Mouse (Mus musculus) midbrain, embryonic 15.5 days (tissue): ENCODE measurements around the gene Gm17555. TPM values are rescaled to one million over a fixed set of nuclear protein-coding genes. Genes with fewer than 3 reads are reported as not detected.
"Not testable (repeated sequence)": the region's sequence is repeated elsewhere in the genome, so short reads cannot be mapped to it uniquely, and the experiment has no call there.

Experiments used
- ATAC-seq: fragments of 200-750 bp; cut with Nextera tagmentation; replicated peaks from 2 replicates; pipeline ENCODE4 v1.8.0; 2017; ENCODE audit warnings: moderate TSS enrichment
- H3K27ac ChIP-seq: fragments of 300-500 bp; sonication (generic); 2 replicates; pipeline ENCODE4 v1.5.1; 2015; ENCODE audit warnings: mild to moderate bottlenecking, inconsistent platforms
- H3K27me3 ChIP-seq: fragments of 300-500 bp; sonication (generic); replicated peaks from 2 replicates; pipeline ENCODE4 v1.6.1; 2015; ENCODE audit warnings: inconsistent platforms
- H3K36me3 ChIP-seq: fragments of 300-500 bp; sonication (generic); replicated peaks from 2 replicates; pipeline ENCODE4 v1.6.1; 2015; ENCODE audit warnings: inconsistent platforms
- H3K4me1 ChIP-seq: fragments of 300-500 bp; sonication (generic); 2 replicates; pipeline ENCODE4 v1.6.1; 2015; ENCODE audit warnings: inconsistent platforms
- H3K4me2 ChIP-seq: fragments of 300-500 bp; sonication (generic); 2 replicates; pipeline ENCODE4 v1.6.1; 2015; ENCODE audit warnings: inconsistent platforms, mild to moderate bottlenecking, moderate library complexity
- H3K4me3 ChIP-seq: fragments of 300-500 bp; sonication (generic); 2 replicates; pipeline ENCODE4 v1.5.1; 2015; ENCODE audit warnings: mild to moderate bottlenecking, inconsistent platforms
- H3K9ac ChIP-seq: fragments of 300-500 bp; sonication (generic); 2 replicates; pipeline ENCODE4 v1.6.1; 2015; ENCODE audit warnings: mild to moderate bottlenecking, inconsistent platforms
- H3K9me3 ChIP-seq: fragments of 300-500 bp; sonication (generic); 2 replicates; pipeline ENCODE4 v1.6.1; 2016; ENCODE audit warnings: inconsistent platforms
- WGBS: fragments of 180-500 bp; shearing (Covaris S2); methylation state at CpG from one replicate; pipeline ENCODE4 v1.1.7; 2015; ENCODE audit warnings: mixed read lengths; 5-methylcytosine and 5-hydroxymethylcytosine counted together
- polyA plus RNA-seq: library from polyadenylated mRNA; unstranded; fragments of >200 nt; fragmentation: Nextera tagmentation; extraction: Ambion mirVana; gene quantifications from 2 replicates; pipeline ENCODE4 v1.2.1, GENCODE M21; 2015

Gm17555 gene
- not detected in 2 replicates for polyA plus RNA-seq

GRCm38 (mm10) chr2:126214800-126215199 is at the start of gene Gm17555:
TSS of gene Gm17555 (plus strand) at chr2:126215100.
- H3K4me1 ChIP-seq, H3K36me3 ChIP-seq, H3K27me3 ChIP-seq, H3K4me3 ChIP-seq, H3K9ac ChIP-seq, ATAC-seq, H3K27ac ChIP-seq, H3K4me2 ChIP-seq, H3K9me3 ChIP-seq: not testable (repeated sequence)
- WGBS, result 93% methylated on average over 3 of the region's 3 CpGs

GRCm38 (mm10) chr2:126165277-126166018 is 49.5 kb upstream of the Gm17555 start:
- H3K4me3 ChIP-seq, result no peak overlapping the region
- no peaks in the 10 kb centered on the region for H3K9me3 ChIP-seq
- no peak overlapping the region for H3K4me2 ChIP-seq
- H3K9ac ChIP-seq, result no peak overlapping the region
- peaks cover 25% of the 10 kb centered on the region; the same call in 1 of the 2 replicates for H3K36me3 ChIP-seq
- ATAC-seq, result no peak
- no peaks in the 10 kb centered on the region for H3K27me3 ChIP-seq
- H3K4me1 ChIP-seq, result no peaks in the 10 kb centered on the region
- WGBS, result 94% methylated on average over 5 of the region's 5 CpGs
- H3K27ac ChIP-seq, result no peak overlapping the region

- no peak overlapping the region for H3K9ac ChIP-seq
- H3K27ac ChIP-seq, result no peak overlapping the region
- H3K9me3 ChIP-seq, result no peaks in the 10 kb centered on the region
- peaks cover 17% of the 10 kb centered on the region; the same call in 1 of the 2 replicates for H3K36me3 ChIP-seq
- no peak overlapping the region for H3K4me2 ChIP-seq
- H3K4me3 ChIP-seq, result no peak overlapping the region
- no peaks in the 10 kb centered on the region for H3K27me3 ChIP-seq
- H3K4me1 ChIP-seq, result no peaks in the 10 kb centered on the region
- ATAC-seq, result no peak
Measured at GRCm38 (mm10) chr2:126166335-126166734, 48.6 kb upstream of the Gm17555 start.

- no peaks in the 10 kb centered on the region for H3K27me3 ChIP-seq
- peaks cover 10% of the 10 kb centered on the region; the same call in 1 of the 2 replicates for H3K36me3 ChIP-seq
- no peak overlapping the region for H3K4me3 ChIP-seq
- 87% methylated on average over 8 of the region's 8 CpGs for WGBS
- ATAC-seq, result no peak
- no peaks in the 10 kb centered on the region for H3K9me3 ChIP-seq
- H3K4me2 ChIP-seq, result no peak overlapping the region
- no peak overlapping the region for H3K27ac ChIP-seq
- H3K4me1 ChIP-seq, result no peaks in the 10 kb centered on the region
- no peak overlapping the region for H3K9ac ChIP-seq
Measured at GRCm38 (mm10) chr2:126166848-126167617, 47.9 kb upstream of the Gm17555 start.

GRCm38 (mm10) chr2:126171427-126171826 is 43.5 kb upstream of the Gm17555 start:
- Histone ChIP-seq H3K4me3 (no peak overlapping the region), H3K27ac (no peak overlapping the region), H3K36me3 (no peaks in the 10 kb centered on the region), H3K9me3 (no peaks in the 10 kb centered on the region), H3K4me1 (no peaks in the 10 kb centered on the region), H3K9ac (no peak overlapping the region), H3K27me3 (no peaks in the 10 kb centered on the region), H3K4me2 (no peak overlapping the region)
- no peak for ATAC-seq
- WGBS, result 96% methylated on average over 1 of the region's 1 CpGs

- Histone ChIP-seq H3K4me1 (no peaks in the 10 kb centered on the region), H3K27me3 (no peaks in the 10 kb centered on the region), H3K4me3 (no peak overlapping the region), H3K9me3 (no peaks in the 10 kb centered on the region), H3K9ac (no peak overlapping the region), H3K27ac (no peak overlapping the region), H3K4me2 (no peak overlapping the region), H3K36me3 (no peaks in the 10 kb centered on the region)
- ATAC-seq, result no peak
- 78% methylated on average over 4 of the region's 4 CpGs for WGBS
Measured at GRCm38 (mm10) chr2:126191306-126191705, 23.6 kb upstream of the Gm17555 start.

- no peak for ATAC-seq
- no peak overlapping the region for H3K27ac ChIP-seq
Measured at GRCm38 (mm10) chr2:126192129-126192528, 22.8 kb upstream of the Gm17555 start.

GRCm38 (mm10) chr2:126195631-126196356 is 19.1 kb upstream of the Gm17555 start:
- no peaks in the 10 kb centered on the region for H3K4me1 ChIP-seq
- H3K9me3 ChIP-seq, result no peaks in the 10 kb centered on the region
- no peak for ATAC-seq
- H3K27ac ChIP-seq, result no peak overlapping the region
- no peak overlapping the region for H3K4me3 ChIP-seq
- H3K9ac ChIP-seq, result no peak overlapping the region
- H3K36me3 ChIP-seq, result no peaks in the 10 kb centered on the region
- no peaks in the 10 kb centered on the region for H3K27me3 ChIP-seq
- 80% methylated on average over 12 of the region's 12 CpGs for WGBS
- H3K4me2 ChIP-seq, result no peak overlapping the region

More at GRCm38 (mm10) chr2:126192129-126192528, 22.8 kb upstream of the Gm17555 start:
- Histone ChIP-seq H3K9ac (no peak overlapping the region), H3K27me3 (no peaks in the 10 kb centered on the region), H3K9me3 (no peaks in the 10 kb centered on the region), H3K36me3 (no peaks in the 10 kb centered on the region), H3K4me2 (no peak overlapping the region), H3K4me1 (no peaks in the 10 kb centered on the region), H3K4me3 (no peak overlapping the region)
- 88% methylated on average over 2 of the region's 2 CpGs for WGBS

GRCm38 (mm10) chr2:126198971-126199370 is 15.9 kb upstream of the Gm17555 start:
- Histone ChIP-seq H3K27me3 (no peaks in the 10 kb centered on the region), H3K4me2 (no peak overlapping the region), H3K27ac (no peak overlapping the region), H3K4me3 (no peak overlapping the region), H3K9ac (no peak overlapping the region), H3K36me3 (no peaks in the 10 kb centered on the region), H3K9me3 (no peaks in the 10 kb centered on the region), H3K4me1 (no peaks in the 10 kb centered on the region)
- ATAC-seq, result no peak
- 90% methylated on average over 3 of the region's 3 CpGs for WGBS

GRCm38 (mm10) chr2:126211011-126211680 is 3.8 kb upstream of the Gm17555 start:
- H3K4me2 ChIP-seq, result no peak overlapping the region
- H3K27ac ChIP-seq, result no peak overlapping the region
- H3K9me3 ChIP-seq, result no peaks in the 10 kb centered on the region
- WGBS, result 84% methylated on average over 6 of the region's 6 CpGs
- no peaks in the 10 kb centered on the region for H3K27me3 ChIP-seq
- ATAC-seq, result no peak
- H3K9ac ChIP-seq, result no peak overlapping the region
- H3K4me3 ChIP-seq, result no peak overlapping the region
- H3K4me1 ChIP-seq, result no peaks in the 10 kb centered on the region
- H3K36me3 ChIP-seq, result no peaks in the 10 kb centered on the region

GRCm38 (mm10) chr2:126227581-126227980 is 12.7 kb downstream of the Gm17555 start:
- 68% methylated on average over 4 of the region's 4 CpGs for WGBS
- Histone ChIP-seq H3K4me3 (no peak overlapping the region), H3K36me3 (no peaks in the 10 kb centered on the region), H3K27me3 (no peaks in the 10 kb centered on the region), H3K27ac (no peak overlapping the region), H3K9ac (no peak overlapping the region), H3K9me3 (no peaks in the 10 kb centered on the region), H3K4me2 (no peak overlapping the region), H3K4me1 (no peaks in the 10 kb centered on the region)
- ATAC-seq, result no peak

GRCm38 (mm10) chr2:126231731-126232130 is 16.8 kb downstream of the Gm17555 start:
- WGBS, result 89% methylated on average over 1 of the region's 1 CpGs

More at GRCm38 (mm10) chr2:126231731-126232130, 16.8 kb downstream of the Gm17555 start:
- H3K4me3 ChIP-seq, result no peak overlapping the region
- ATAC-seq, result no peak
- H3K27ac ChIP-seq, result no peak overlapping the region
- H3K4me2 ChIP-seq, result no peak overlapping the region
- no peaks in the 10 kb centered on the region for H3K4me1 ChIP-seq
- H3K36me3 ChIP-seq, result no peaks in the 10 kb centered on the region
- H3K9me3 ChIP-seq, result no peaks in the 10 kb centered on the region
- no peaks in the 10 kb centered on the region for H3K27me3 ChIP-seq
- H3K9ac ChIP-seq, result no peak overlapping the region
